Mouse (Mus musculus): Measurements from ENCODE around the gene Eif2ak2. TPM values are rescaled to one million over a fixed set of nuclear protein-coding genes. Genes with fewer than 3 reads are reported as not detected.

The Eif2ak2 gene
- 4.2 and 6.1 TPM in 2 replicates for polyA plus RNA-seq (2015; fragmentation: Nextera tagmentation; extraction: Ambion mirVana)

DNA sequence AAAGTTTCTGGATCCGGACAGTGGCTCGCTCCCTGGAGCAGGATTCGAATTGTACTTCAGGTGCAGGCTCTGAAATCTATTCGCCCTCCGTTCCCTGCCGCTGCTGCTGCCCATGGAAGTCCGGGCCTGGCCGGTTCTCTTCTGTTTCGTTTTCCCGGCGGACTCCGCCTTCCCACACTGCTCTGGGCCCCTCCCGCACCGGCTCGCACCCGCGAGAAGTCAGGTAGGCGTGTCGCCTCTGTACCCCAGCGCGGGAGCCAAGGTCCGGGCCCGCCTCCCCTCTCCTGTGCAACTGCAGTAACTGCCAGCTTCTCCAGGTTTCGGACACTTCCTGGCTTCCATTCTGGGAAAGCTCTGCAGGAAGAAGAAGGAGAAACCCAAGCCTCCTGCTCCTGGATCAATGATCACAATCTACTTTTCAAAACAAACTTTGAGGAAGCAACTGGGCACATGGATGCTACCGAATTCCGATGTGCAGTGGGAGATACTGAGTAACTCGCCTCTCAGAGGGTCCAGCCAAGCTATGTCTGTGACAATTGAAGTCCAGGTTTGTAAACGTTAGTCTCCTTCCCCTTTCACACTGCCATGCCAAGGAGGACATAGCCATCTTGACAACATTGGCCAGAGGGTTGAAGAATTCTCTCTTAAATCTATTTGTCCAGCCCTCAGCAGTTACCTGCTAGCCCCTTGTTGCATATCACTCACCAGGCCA lies at the start of gene Eif2ak2:
Gene Eif2ak2 (minus strand): TSS at position 173 of the 712 bp plus-strand sequence.
- Histone ChIP-seq H3K4me2 (peak within 1 kb of the TSS; percentile 65), H3K9ac (peak within 1 kb of the TSS; percentile 20; the same call in 1 of the 2 replicates), H3K4me3 (peak within 1 kb of the TSS; percentile 36), H3K9me3 (no peaks in the 10 kb centered on the region), H3K36me3 (no peaks in the 10 kb centered on the region), H3K4me1 (replicated peaks) (peaks cover 16% of the 10 kb centered on the region; the same call in 1 of the 2 replicates), H3K27ac (replicated peaks) (peak within 1 kb of the TSS; percentile 36; the same call in 1 of the 2 replicates), H3K27me3 (no peaks in the 10 kb centered on the region)
- WGBS, result 3% methylated on average over 28 of the region's 28 CpGs
- peak; percentile 90 for ATAC-seq (ENCODE audit: low FRiP score, low read depth)

DNA sequence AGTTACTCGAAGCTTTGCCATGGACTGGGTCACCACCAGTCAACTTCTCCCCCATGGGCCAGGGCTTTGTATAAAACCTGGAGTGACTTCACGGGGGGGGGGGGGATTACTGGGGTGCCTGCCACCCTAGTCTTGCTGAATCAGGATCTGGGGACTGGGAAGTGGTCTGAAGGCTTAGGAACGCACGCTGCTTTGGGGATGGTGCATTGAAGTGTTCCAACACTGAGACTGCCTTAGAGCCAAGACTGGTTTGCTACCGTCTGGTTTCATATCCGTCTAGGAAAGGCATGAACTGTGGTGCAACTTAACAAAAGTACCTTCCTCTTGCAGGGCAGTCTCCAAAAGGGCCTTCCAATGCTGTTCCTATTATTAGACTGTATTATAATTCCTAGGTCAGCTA lies 35.3 kb upstream of the Eif2ak2 start:
- no peak overlapping the region for H3K27ac ChIP-seq (replicated peaks)
- H3K4me1 ChIP-seq (replicated peaks), result peaks cover 16% of the 10 kb centered on the region
- H3K36me3 ChIP-seq, result peaks cover 34% of the 10 kb centered on the region
- whole genome bisulfite sequencing, result 45% methylated on average over 6 of the region's 6 CpGs
- H3K9ac ChIP-seq, result peak overlapping the region; percentile 70
- peak overlapping the region; percentile 90 for H3K4me2 ChIP-seq
- H3K9me3 ChIP-seq, result no peaks in the 10 kb centered on the region
- no peak for ATAC-seq (ENCODE audit: low FRiP score, low read depth)
- H3K27me3 ChIP-seq, result no peaks in the 10 kb centered on the region
- peak overlapping the region; percentile 75; the same call in 1 of the 2 replicates for H3K4me3 ChIP-seq

- H3K4me2 ChIP-seq, result peak overlapping the region; percentile 90
- H3K9me3 ChIP-seq, result no peaks in the 10 kb centered on the region
- H3K27me3 ChIP-seq, result no peaks in the 10 kb centered on the region
- 2% methylated on average over 11 of the region's 11 CpGs for WGBS
- ATAC-seq (ENCODE audit: low FRiP score, low read depth), result no peak
- peak overlapping the region; percentile 70 for H3K9ac ChIP-seq
- peak overlapping the region; percentile 75 for H3K4me3 ChIP-seq
- H3K4me1 ChIP-seq (replicated peaks), result peaks cover 16% of the 10 kb centered on the region
- H3K36me3 ChIP-seq, result peaks cover 27% of the 10 kb centered on the region
- peak overlapping the region; percentile 88 for H3K27ac ChIP-seq (replicated peaks)
Observed at GRCm38 (mm10) chr17:78916899-78917298, 34.5 kb upstream of the Eif2ak2 start.

GRCm38 (mm10) chr17:78916369-78916813 lies 34.0 kb upstream of the Eif2ak2 start, which contains the start of gene Cebpzos:
Gene Cebpzos, plus strand, starts transcription at chr17:78916500.
- peaks cover 22% of the 10 kb centered on the region for H3K36me3 ChIP-seq
- H3K27me3 ChIP-seq, result no peaks in the 10 kb centered on the region
- H3K9ac ChIP-seq, result peak within 1 kb of the TSS; percentile 70
- peak within 1 kb of the TSS; percentile 75 for H3K4me3 ChIP-seq
- WGBS, result under 1% methylated on average over 36 of the region's 37 CpGs
- H3K4me1 ChIP-seq (replicated peaks), result peaks cover 16% of the 10 kb centered on the region
- ATAC-seq (ENCODE audit: low FRiP score, low read depth), result peak; percentile 97
- H3K27ac ChIP-seq (replicated peaks), result peak within 1 kb of the TSS; percentile 88
- H3K4me2 ChIP-seq, result peak within 1 kb of the TSS; percentile 90
- no peaks in the 10 kb centered on the region for H3K9me3 ChIP-seq

DNA sequence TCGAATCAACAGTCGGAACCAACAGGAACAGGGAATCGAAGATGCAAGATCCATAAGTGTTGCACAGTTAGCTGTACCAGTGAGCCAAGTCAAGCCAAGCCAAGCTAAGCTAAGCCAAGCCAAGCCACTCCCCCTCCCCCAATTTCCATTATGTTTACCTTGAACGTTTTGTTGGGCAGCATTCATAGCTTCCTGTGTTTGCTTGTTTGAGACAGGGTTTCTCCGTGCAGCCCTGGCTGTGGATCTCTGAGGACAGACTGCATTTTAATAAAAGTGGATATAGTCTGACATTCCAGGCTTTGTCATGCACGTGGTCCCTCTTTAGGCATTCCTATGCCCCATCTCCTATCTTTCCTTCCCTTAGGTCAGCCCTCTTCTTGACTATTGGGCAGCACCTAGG lies 33.4 kb upstream of the Eif2ak2 start:
- Histone ChIP-seq H3K36me3 (peaks cover 17% of the 10 kb centered on the region), H3K9me3 (no peaks in the 10 kb centered on the region), H3K27ac (replicated peaks) (peak overlapping the region; percentile 88), H3K9ac (peak overlapping the region; percentile 70), H3K4me3 (peak overlapping the region; percentile 75), H3K27me3 (no peaks in the 10 kb centered on the region), H3K4me1 (replicated peaks) (peaks cover 16% of the 10 kb centered on the region), H3K4me2 (peak overlapping the region; percentile 90)
- no peak; the same call in 1 of the 2 replicates for ATAC-seq (ENCODE audit: low FRiP score, low read depth)
- WGBS, result 49% methylated on average over 6 of the region's 6 CpGs

- no peak overlapping the region for H3K4me2 ChIP-seq
- peaks cover 16% of the 10 kb centered on the region for H3K4me1 ChIP-seq (replicated peaks)
- 0 out of 2 replicates have a peak, but pooled peaks cover 3% of the 10 kb centered on the region for H3K36me3 ChIP-seq
- 65% methylated on average over 3 of the region's 3 CpGs for WGBS
- no peaks in the 10 kb centered on the region for H3K9me3 ChIP-seq
- H3K9ac ChIP-seq, result no peak overlapping the region
- ATAC-seq (ENCODE audit: low FRiP score, low read depth), result no peak
- no peak overlapping the region for H3K27ac ChIP-seq (replicated peaks)
- no peaks in the 10 kb centered on the region for H3K27me3 ChIP-seq
- H3K4me3 ChIP-seq, result no peak overlapping the region
Observed at GRCm38 (mm10) chr17:78913921-78914320, 31.5 kb upstream of the Eif2ak2 start.

DNA sequence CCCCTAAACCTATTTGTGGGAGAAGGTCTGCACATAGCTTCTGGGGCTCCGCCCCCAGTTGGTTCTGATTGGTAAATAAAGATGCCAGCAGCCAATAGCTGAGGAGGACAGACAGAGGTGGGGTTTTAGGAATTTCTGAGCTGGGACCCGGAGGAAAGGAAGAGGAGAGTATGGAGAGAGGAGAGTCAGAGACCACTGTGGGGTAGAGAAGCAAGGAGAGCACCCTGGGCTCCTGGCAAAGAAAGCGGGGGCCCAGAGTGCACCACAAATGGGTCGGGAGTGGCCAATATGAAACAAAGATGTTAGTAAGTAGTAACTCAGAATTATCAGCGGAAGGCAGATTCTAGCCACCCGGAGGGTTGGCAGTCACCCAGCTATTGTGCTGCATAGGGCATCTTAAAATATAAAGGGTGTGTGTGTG lies 30.5 kb upstream of the Eif2ak2 start:
- no peaks in the 10 kb centered on the region for H3K36me3 ChIP-seq
- peaks cover 16% of the 10 kb centered on the region for H3K4me1 ChIP-seq (replicated peaks)
- H3K9me3 ChIP-seq, result no peaks in the 10 kb centered on the region
- WGBS, result 35% methylated on average over 6 of the region's 6 CpGs
- peak overlapping the region; percentile 55 for H3K4me2 ChIP-seq
- H3K27me3 ChIP-seq, result no peaks in the 10 kb centered on the region
- peak overlapping the region; percentile 72 for H3K27ac ChIP-seq (replicated peaks)
- H3K9ac ChIP-seq, result peak overlapping the region; percentile 34
- peak; percentile 65 for ATAC-seq (ENCODE audit: low FRiP score, low read depth)
- peak overlapping the region; percentile 42 for H3K4me3 ChIP-seq

GRCm38 (mm10) chr17:78909374-78909773 lies 27.0 kb upstream of the Eif2ak2 start:
- no peaks in the 10 kb centered on the region for H3K9me3 ChIP-seq
- H3K27me3 ChIP-seq, result no peaks in the 10 kb centered on the region
- no peak for ATAC-seq (ENCODE audit: low FRiP score, low read depth)
- no peak overlapping the region for H3K4me3 ChIP-seq
- no peak overlapping the region for H3K9ac ChIP-seq
- H3K27ac ChIP-seq (replicated peaks), result no peak overlapping the region
- H3K4me1 ChIP-seq (replicated peaks), result no peaks in the 10 kb centered on the region
- WGBS, result 78% methylated on average over 2 of the region's 2 CpGs
- H3K4me2 ChIP-seq, result no peak overlapping the region
- no peaks in the 10 kb centered on the region for H3K36me3 ChIP-seq

- no peaks in the 10 kb centered on the region for H3K9me3 ChIP-seq
- no peak within 1 kb of the TSS for H3K4me2 ChIP-seq
- WGBS, result 92% methylated on average over 5 of the region's 5 CpGs
- no peaks in the 10 kb centered on the region for H3K36me3 ChIP-seq
- no peaks in the 10 kb centered on the region for H3K27me3 ChIP-seq
- no peak within 1 kb of the TSS for H3K9ac ChIP-seq
- no peak within 1 kb of the TSS for H3K27ac ChIP-seq (replicated peaks)
- no peak within 1 kb of the TSS for H3K4me3 ChIP-seq
- no peak for ATAC-seq (ENCODE audit: low FRiP score, low read depth)
- H3K4me1 ChIP-seq (replicated peaks), result no peaks in the 10 kb centered on the region
Observed at GRCm38 (mm10) chr17:78906892-78907291, 24.5 kb upstream of the Eif2ak2 start, which contains the start of gene Sult6b1. Gene Sult6b1, minus strand, starts transcription at chr17:78906992.

- H3K9ac ChIP-seq, result no peak overlapping the region
- H3K4me2 ChIP-seq, result no peak overlapping the region
- 87% methylated on average over 2 of the region's 2 CpGs for WGBS
- ATAC-seq (ENCODE audit: low FRiP score, low read depth), result no peak
- no peaks in the 10 kb centered on the region for H3K36me3 ChIP-seq
- no peaks in the 10 kb centered on the region for H3K9me3 ChIP-seq
- no peak overlapping the region for H3K27ac ChIP-seq (replicated peaks)
- no peaks in the 10 kb centered on the region for H3K4me1 ChIP-seq (replicated peaks)
- no peaks in the 10 kb centered on the region for H3K27me3 ChIP-seq
- H3K4me3 ChIP-seq, result no peak overlapping the region
Observed at GRCm38 (mm10) chr17:78903158-78903557, 20.8 kb upstream of the Eif2ak2 start.

DNA sequence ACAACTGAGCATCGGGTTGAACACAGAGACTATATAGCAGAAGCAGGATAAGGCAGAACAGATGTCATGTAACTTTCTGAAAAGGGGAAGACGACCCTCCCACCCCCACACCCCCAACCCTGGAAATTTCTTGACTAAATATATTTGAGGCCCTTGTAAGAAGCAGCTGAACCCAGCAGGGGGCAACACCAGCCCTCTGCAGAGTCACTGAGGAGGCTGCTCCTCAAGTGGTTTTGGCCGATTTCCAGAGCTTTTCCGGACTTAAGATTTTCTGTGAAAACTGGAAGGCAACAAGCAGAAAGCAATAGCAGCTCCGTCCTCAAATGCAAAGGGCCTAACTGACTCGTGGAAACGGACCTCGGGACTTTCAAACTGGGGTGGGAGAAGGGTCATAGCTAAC lies 13.0 kb upstream of the Eif2ak2 start:
- Histone ChIP-seq H3K9me3 (no peaks in the 10 kb centered on the region), H3K4me2 (peak overlapping the region; percentile 28), H3K4me3 (no peak overlapping the region), H3K4me1 (replicated peaks) (no peaks in the 10 kb centered on the region), H3K27ac (replicated peaks) (no peak overlapping the region), H3K9ac (no peak overlapping the region), H3K36me3 (no peaks in the 10 kb centered on the region), H3K27me3 (no peaks in the 10 kb centered on the region)
- WGBS, result 41% methylated on average over 8 of the region's 8 CpGs
- no peak for ATAC-seq (ENCODE audit: low FRiP score, low read depth)

- no peaks in the 10 kb centered on the region for H3K27me3 ChIP-seq
- 85% methylated on average over 7 of the region's 7 CpGs for WGBS
- ATAC-seq (ENCODE audit: low FRiP score, low read depth), result no peak
Observed at GRCm38 (mm10) chr17:78894991-78895390, 12.6 kb upstream of the Eif2ak2 start.

More at GRCm38 (mm10) chr17:78894991-78895390, 12.6 kb upstream of the Eif2ak2 start:
- no peak overlapping the region for H3K27ac ChIP-seq (replicated peaks)
- no peak overlapping the region for H3K4me3 ChIP-seq
- no peaks in the 10 kb centered on the region for H3K4me1 ChIP-seq (replicated peaks)
- H3K9me3 ChIP-seq, result no peaks in the 10 kb centered on the region
- no peak overlapping the region for H3K9ac ChIP-seq
- no peak overlapping the region for H3K4me2 ChIP-seq
- no peaks in the 10 kb centered on the region for H3K36me3 ChIP-seq

Measured in hindbrain, embryonic 15.5 days (tissue).